Mouse (Mus musculus): ENCODE results near the gene Eml4. TPM values are rescaled to one million over a fixed set of nuclear protein-coding genes. Genes with fewer than 3 reads are reported as not detected.

Eml4 gene
- total and polyA plus RNA-seq, 3 experiments, result 3.0 to 4.5 (median 3.8) TPM

DNA sequence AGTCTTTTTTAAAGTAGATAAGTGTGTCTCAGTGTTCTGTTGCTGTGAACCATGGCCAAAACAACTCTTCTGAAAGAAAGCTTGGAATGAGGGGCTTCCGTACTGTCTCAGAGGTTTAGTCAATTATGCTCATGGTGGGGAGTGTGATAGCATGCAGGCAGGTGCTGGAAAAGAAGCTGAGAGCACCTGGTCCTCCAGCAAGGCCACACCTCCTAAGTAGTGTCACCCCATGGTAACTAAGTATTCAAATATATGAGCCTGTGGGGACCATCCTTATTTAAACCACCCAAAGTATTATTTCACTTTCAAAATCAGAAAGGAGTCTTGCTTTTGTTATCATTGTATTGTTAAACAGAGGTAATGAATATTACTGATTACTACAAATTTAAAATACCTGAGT lies 48.0 kb downstream of the Eml4 start:
- intact Hi-C loops (cut with DNase I), result no loop called here
- 84% methylated on average over 1 of the region's 1 CpGs for WGBS
- Histone ChIP-seq H3K4me3 (no peak overlapping the region), H3K9ac (ENCODE audit: low read depth, low read length) (no peak overlapping the region), H3K27ac (no peak overlapping the region), H3K27me3 (ENCODE audit: control insufficient read depth, insufficient read depth, low read length) (no peaks in the 10 kb centered on the region), H3K79me2 (replicated peaks; ENCODE audit: control insufficient read depth, insufficient read depth, low read length) (peaks cover 2% of the 10 kb centered on the region; the same call in 1 of the 2 replicates), H3K4me1 (ENCODE audit: control insufficient read depth, insufficient read depth, low read length) (peaks cover 8% of the 10 kb centered on the region), H3K36me3 (ENCODE audit: control insufficient read depth, insufficient read depth, low read length) (no peaks in the 10 kb centered on the region)
- DNase-seq, result no peak
- no peak for TF ChIP-seq EP300 (IDR thresholded peaks at IDR 0.05; ENCODE audit: insufficient read depth, low read depth, low read length)
- no peak for TF ChIP-seq POLR2A (IDR thresholded peaks at IDR 0.05; ENCODE audit: insufficient read depth, low read depth, low read length)
- TF ChIP-seq CTCF (IDR thresholded peaks at IDR 0.05), result no peak

DNA sequence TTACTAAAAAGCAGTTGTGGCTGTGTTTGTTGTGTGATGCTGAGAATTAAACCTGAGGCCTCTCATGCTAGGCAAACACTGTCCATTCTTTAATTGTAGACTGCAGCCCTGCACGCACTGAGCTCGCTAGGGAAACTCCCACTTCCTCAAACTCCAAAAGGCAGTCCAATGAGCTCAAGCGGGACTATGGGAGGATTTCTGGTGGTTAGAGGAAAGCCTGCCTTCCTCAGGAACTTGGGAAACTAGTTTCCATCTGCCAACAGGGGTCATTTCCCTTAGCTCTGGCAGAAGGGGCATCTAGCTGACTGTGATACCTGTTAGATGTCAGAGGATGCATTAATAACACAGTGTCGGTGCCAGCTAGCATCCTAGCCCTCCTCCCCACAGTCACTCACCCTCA lies 79.9 kb downstream of the Eml4 start:
- intact Hi-C loops (cut with DNase I), result loop anchor here (5.0 kb wide), 1 partner anchor 158 kb away; no protein-coding TSS in a partner anchor
- no peaks in the 10 kb centered on the region for H3K4me1 ChIP-seq (ENCODE audit: control insufficient read depth, insufficient read depth, low read length)
- no peak overlapping the region for H3K27ac ChIP-seq
- TF ChIP-seq POLR2A (IDR thresholded peaks at IDR 0.05; ENCODE audit: insufficient read depth, low read depth, low read length), result no peak
- DNase-seq, result peak in 1 of 2 experiments; percentile 22
- no peaks in the 10 kb centered on the region for H3K79me2 ChIP-seq (replicated peaks; ENCODE audit: control insufficient read depth, insufficient read depth, low read length)
- no peaks in the 10 kb centered on the region for H3K36me3 ChIP-seq (ENCODE audit: control insufficient read depth, insufficient read depth, low read length)
- H3K4me3 ChIP-seq, result no peak overlapping the region
- no peaks in the 10 kb centered on the region for H3K27me3 ChIP-seq (ENCODE audit: control insufficient read depth, insufficient read depth, low read length)
- H3K9ac ChIP-seq (ENCODE audit: low read depth, low read length), result no peak overlapping the region
- 45% methylated on average over 4 of the region's 4 CpGs for WGBS

DNA sequence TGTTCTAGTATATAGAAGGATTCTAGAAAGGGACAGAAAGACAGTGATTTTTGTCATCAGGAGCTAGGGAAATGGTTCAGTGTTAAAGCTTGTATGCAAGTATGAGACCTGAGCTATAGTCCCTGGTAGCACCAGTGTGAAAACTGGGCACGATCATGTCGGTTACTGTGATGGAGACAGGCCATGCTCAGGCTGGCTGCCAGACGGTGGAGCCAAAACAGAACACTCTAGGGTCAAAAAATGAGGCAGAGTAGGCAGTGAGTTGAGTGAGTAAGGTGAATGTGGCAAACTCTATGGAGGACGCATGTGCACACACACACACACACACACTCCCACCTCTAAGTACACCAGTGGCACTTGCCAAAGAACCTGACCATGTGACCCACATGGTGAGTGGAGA lies 92.7 kb downstream of the Eml4 start:
- Histone ChIP-seq H3K27me3 (ENCODE audit: control insufficient read depth, insufficient read depth, low read length) (no peaks in the 10 kb centered on the region), H3K36me3 (ENCODE audit: control insufficient read depth, insufficient read depth, low read length) (no peaks in the 10 kb centered on the region), H3K9ac (ENCODE audit: low read depth, low read length) (no peak overlapping the region), H3K79me2 (replicated peaks; ENCODE audit: control insufficient read depth, insufficient read depth, low read length) (no peaks in the 10 kb centered on the region), H3K4me3 (no peak overlapping the region), H3K27ac (no peak overlapping the region), H3K4me1 (ENCODE audit: control insufficient read depth, insufficient read depth, low read length) (no peaks in the 10 kb centered on the region)
- TF ChIP-seq EP300 (IDR thresholded peaks at IDR 0.05; ENCODE audit: insufficient read depth, low read depth, low read length), result no peak
- no peak for TF ChIP-seq CTCF (IDR thresholded peaks at IDR 0.05)
- TF ChIP-seq POLR2A (IDR thresholded peaks at IDR 0.05; ENCODE audit: insufficient read depth, low read depth, low read length), result no peak
- WGBS, result 68% methylated on average over 4 of the region's 4 CpGs
- no peak for DNase-seq
- intact Hi-C loops (cut with DNase I), result no loop called here

DNA sequence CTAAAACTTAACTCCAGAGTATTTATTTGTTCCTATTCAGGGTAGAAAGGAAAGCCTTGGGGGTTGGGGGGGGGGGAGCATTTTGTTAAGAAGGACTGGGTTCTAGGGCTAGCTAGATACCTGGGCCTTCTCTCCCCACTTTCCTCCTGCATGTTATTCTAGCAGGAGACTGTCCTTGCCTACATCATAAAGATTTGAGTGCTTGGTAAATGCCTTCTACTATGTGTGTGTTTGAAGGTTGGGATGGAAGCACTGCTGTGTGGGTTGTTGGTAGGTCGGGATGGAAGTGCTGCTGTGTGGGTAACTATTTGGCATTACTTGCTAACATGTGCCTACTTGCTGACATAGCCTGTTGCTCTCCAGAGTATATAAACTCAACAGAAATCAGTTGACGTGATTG lies 98.9 kb downstream of the Eml4 start:
- no peaks in the 10 kb centered on the region; the same call in 1 of the 2 replicates for H3K4me1 ChIP-seq (ENCODE audit: control insufficient read depth, insufficient read depth, low read length)
- no peaks in the 10 kb centered on the region for H3K79me2 ChIP-seq (replicated peaks; ENCODE audit: control insufficient read depth, insufficient read depth, low read length)
- no peaks in the 10 kb centered on the region for H3K27me3 ChIP-seq (ENCODE audit: control insufficient read depth, insufficient read depth, low read length)
- no peak for TF ChIP-seq CTCF (IDR thresholded peaks at IDR 0.05)
- TF ChIP-seq POLR2A (IDR thresholded peaks at IDR 0.05; ENCODE audit: insufficient read depth, low read depth, low read length), result no peak
- no peak for TF ChIP-seq EP300 (IDR thresholded peaks at IDR 0.05; ENCODE audit: insufficient read depth, low read depth, low read length)
- H3K27ac ChIP-seq, result no peak overlapping the region
- WGBS, result 84% methylated on average over 2 of the region's 2 CpGs
- intact Hi-C loops (cut with DNase I), result no loop called here
- no peak overlapping the region for H3K9ac ChIP-seq (ENCODE audit: low read depth, low read length)
- no peaks in the 10 kb centered on the region for H3K36me3 ChIP-seq (ENCODE audit: control insufficient read depth, insufficient read depth, low read length)
- no peak for DNase-seq
- H3K4me3 ChIP-seq, result no peak overlapping the region

DNA sequence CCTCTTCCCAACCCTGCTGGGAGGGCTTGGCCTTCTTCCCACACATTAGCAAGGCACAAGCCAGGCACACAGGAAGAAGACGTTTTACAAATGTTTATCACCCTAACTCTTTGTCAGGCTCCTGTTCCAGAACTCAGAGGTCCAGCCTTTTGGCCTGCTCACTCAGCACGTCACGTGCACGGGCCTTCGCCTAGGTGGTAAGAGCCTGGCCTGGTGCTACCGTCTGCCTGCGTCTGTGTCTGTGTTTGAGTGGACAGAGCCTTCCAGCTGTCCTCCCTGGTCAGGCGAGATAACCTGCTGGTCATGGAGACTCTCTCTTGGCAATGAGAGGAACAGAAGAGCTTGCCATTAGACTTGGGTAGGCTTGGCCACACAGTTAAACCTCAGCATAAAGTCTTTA lies 100.6 kb downstream of the Eml4 start:
- DNase-seq, result no peak
- no peak for TF ChIP-seq POLR2A (IDR thresholded peaks at IDR 0.05; ENCODE audit: insufficient read depth, low read depth, low read length)
- no peak overlapping the region for H3K27ac ChIP-seq
- no peaks in the 10 kb centered on the region for H3K79me2 ChIP-seq (replicated peaks; ENCODE audit: control insufficient read depth, insufficient read depth, low read length)
- H3K4me3 ChIP-seq, result no peak overlapping the region
- H3K4me1 ChIP-seq (ENCODE audit: control insufficient read depth, insufficient read depth, low read length), result no peaks in the 10 kb centered on the region; the same call in 1 of the 2 replicates
- H3K36me3 ChIP-seq (ENCODE audit: control insufficient read depth, insufficient read depth, low read length), result no peaks in the 10 kb centered on the region
- H3K27me3 ChIP-seq (ENCODE audit: control insufficient read depth, insufficient read depth, low read length), result no peaks in the 10 kb centered on the region
- 88% methylated on average over 8 of the region's 8 CpGs for WGBS
- no peak overlapping the region for H3K9ac ChIP-seq (ENCODE audit: low read depth, low read length)
- intact Hi-C loops (cut with DNase I), result no loop called here

DNA sequence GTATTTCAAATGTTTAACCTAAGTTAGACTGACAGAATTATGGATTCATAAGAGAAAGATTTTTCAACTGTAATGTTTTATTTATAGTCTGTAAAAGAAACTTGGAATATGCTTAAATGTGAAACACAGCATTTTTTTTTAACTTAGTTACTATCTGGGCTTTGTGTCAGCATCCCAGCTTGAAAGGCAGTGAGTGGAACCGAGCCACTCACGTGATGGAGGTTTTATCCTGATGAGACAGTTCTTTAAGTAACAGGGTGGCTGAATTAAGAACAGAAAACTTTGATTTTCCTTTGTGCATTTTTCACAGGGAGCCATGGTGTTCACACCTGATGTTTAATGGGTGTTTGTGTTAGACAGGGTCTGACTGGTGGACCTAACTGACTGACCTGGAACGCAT lies 101.1 kb downstream of the Eml4 start:
- no peak for DNase-seq
- TF ChIP-seq CTCF (IDR thresholded peaks at IDR 0.05) (no peak), EP300 (IDR thresholded peaks at IDR 0.05; ENCODE audit: insufficient read depth, low read depth, low read length) (no peak), POLR2A (IDR thresholded peaks at IDR 0.05; ENCODE audit: insufficient read depth, low read depth, low read length) (no peak)
- Histone ChIP-seq H3K4me3 (no peak overlapping the region), H3K27ac (no peak overlapping the region), H3K36me3 (ENCODE audit: control insufficient read depth, insufficient read depth, low read length) (no peaks in the 10 kb centered on the region), H3K9ac (ENCODE audit: low read depth, low read length) (no peak overlapping the region), H3K4me1 (ENCODE audit: control insufficient read depth, insufficient read depth, low read length) (no peaks in the 10 kb centered on the region; the same call in 1 of the 2 replicates), H3K27me3 (ENCODE audit: control insufficient read depth, insufficient read depth, low read length) (no peaks in the 10 kb centered on the region), H3K79me2 (replicated peaks; ENCODE audit: control insufficient read depth, insufficient read depth, low read length) (no peaks in the 10 kb centered on the region)
- 94% methylated on average over 3 of the region's 3 CpGs for WGBS
- intact Hi-C loops (cut with DNase I), result no loop called here
